Mouse (Mus musculus) urinary bladder, postnatal 10 days (tissue): ENCODE measurements around the gene Pla2g4e.

Experiments used
- DNase-seq: peaks from one replicate; pipeline ENCODE4 v3.0.0; 2022; ENCODE audit warnings: low spot score

The Pla2g4e gene

DNA sequence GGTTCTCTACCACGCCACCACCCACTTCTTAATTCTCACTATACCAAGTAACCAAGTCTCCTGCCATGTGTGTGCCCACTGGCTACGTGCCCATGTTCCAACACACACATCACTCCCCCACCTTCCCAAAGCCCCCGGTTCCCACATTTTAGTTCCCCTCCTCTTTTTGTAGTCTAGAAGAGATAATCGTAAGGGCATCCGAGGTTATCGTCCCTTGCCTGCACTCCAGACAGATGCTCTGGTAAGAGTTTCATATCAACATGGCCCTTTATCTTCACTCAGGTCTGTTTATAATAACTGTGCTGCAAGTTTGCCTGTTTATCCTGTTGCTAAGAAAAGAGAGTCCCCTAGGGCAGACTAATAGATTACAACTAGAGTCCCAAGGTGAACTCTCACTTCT is 127.8 kb downstream of the Pla2g4e start:
- no peak for DNase-seq
